Mouse (Mus musculus): Measurements from ENCODE around the gene Acads. TPM values are rescaled to one million over a fixed set of nuclear protein-coding genes. Genes with fewer than 3 reads are reported as not detected.

The Acads gene
- polyA plus RNA-seq, 1 experiment from 2014 or later, result 45.6 TPM

DNA sequence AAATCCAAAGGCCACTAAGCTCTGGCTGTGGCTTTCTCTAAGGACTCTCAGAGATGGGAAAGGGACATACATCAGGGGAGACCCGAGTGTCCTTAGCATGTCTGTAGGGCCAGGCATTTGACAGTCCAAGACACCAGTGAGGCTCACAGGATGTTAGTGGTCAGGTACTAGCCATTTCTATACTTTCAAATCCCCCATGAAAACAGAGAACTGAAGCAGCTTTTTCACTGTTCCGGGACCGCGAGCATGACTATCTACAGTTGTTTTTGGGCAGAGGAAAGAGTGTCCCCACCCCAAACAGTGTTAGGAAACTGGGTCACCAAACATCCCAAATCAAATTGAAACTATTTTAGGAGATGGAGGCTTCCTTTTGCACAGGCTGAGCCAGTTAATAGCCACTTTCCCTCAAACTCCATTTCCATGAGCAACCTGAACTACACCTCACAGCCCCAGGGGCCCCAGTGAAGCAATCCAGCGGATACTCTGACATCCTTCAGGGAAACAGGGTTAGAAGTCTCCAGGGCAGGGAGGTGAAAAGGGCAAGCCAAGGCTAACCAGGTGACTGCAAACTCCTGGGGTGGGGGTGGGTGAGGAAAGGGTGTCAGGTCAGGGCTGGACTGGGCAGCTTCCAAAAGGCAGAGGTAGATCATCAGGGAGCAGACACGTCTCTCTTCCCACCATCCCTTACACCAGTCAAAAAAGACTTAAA lies 14.4 kb upstream of the Acads start:
- no peaks in the 10 kb centered on the region for H3K9me3 ChIP-seq
- H3K27ac ChIP-seq, result no peak overlapping the region
- H3K4me2 ChIP-seq, result peak overlapping the region; percentile 91
- H3K27me3 ChIP-seq, result no peaks in the 10 kb centered on the region
- peak overlapping the region; percentile 89 for H3K4me3 ChIP-seq
- ATAC-seq (ENCODE audit: insufficient number of reproducible peaks, low FRiP score, low TSS enrichment, low read depth), result no peak
- peaks cover 13% of the 10 kb centered on the region for H3K4me1 ChIP-seq
- 52% methylated on average over 6 of the region's 6 CpGs for WGBS
- H3K36me3 ChIP-seq, result peaks cover 21% of the 10 kb centered on the region
- H3K9ac ChIP-seq, result peak overlapping the region; percentile 71

DNA sequence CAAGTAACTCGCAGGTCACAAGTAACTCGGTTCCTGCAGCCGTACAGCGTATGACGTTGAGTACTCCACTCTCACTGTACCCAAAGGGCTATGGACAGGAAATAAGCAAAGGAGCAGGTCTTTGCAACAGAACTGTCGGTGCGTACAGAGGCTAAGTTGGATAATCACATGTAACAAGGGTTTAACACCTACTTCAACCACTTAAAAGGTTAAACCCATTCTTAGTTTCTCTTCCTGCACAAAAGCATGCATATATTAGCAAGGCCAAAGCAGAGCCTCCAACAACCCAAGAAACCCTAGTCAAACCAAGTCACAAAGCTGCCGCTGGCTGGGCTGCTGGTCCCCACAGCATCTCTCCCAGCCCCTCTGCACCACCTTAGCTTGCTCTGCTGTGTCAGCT lies 13.3 kb upstream of the Acads start:
- no peaks in the 10 kb centered on the region for H3K9me3 ChIP-seq
- no peak for ATAC-seq (ENCODE audit: insufficient number of reproducible peaks, low FRiP score, low TSS enrichment, low read depth)
- peaks cover 32% of the 10 kb centered on the region for H3K36me3 ChIP-seq
- no peak overlapping the region for H3K4me3 ChIP-seq
- WGBS, result 86% methylated on average over 8 of the region's 8 CpGs
- peaks cover 13% of the 10 kb centered on the region for H3K4me1 ChIP-seq
- H3K9ac ChIP-seq, result no peak overlapping the region
- H3K4me2 ChIP-seq, result no peak overlapping the region
- no peak overlapping the region for H3K27ac ChIP-seq
- H3K27me3 ChIP-seq, result no peaks in the 10 kb centered on the region

GRCm38 (mm10) chr5:115129328-115129727 lies 10.2 kb upstream of the Acads start:
- H3K4me1 ChIP-seq, result peaks cover 25% of the 10 kb centered on the region
- H3K9ac ChIP-seq, result no peak overlapping the region
- no peak overlapping the region for H3K27ac ChIP-seq
- H3K4me2 ChIP-seq, result no peak overlapping the region
- ATAC-seq (ENCODE audit: insufficient number of reproducible peaks, low FRiP score, low TSS enrichment, low read depth), result no peak
- peaks cover 50% of the 10 kb centered on the region for H3K36me3 ChIP-seq
- H3K27me3 ChIP-seq, result no peaks in the 10 kb centered on the region
- no peaks in the 10 kb centered on the region for H3K9me3 ChIP-seq
- 85% methylated on average over 6 of the region's 6 CpGs for WGBS
- H3K4me3 ChIP-seq, result no peak overlapping the region

- H3K9me3 ChIP-seq, result no peaks in the 10 kb centered on the region
- H3K4me3 ChIP-seq, result no peak overlapping the region
- 90% methylated on average over 22 of the region's 22 CpGs for WGBS
- H3K27ac ChIP-seq, result no peak overlapping the region
- ATAC-seq (ENCODE audit: insufficient number of reproducible peaks, low FRiP score, low TSS enrichment, low read depth), result no peak
- H3K9ac ChIP-seq, result no peak overlapping the region
- no peak overlapping the region for H3K4me2 ChIP-seq
- peaks cover 65% of the 10 kb centered on the region for H3K36me3 ChIP-seq
- no peaks in the 10 kb centered on the region for H3K27me3 ChIP-seq
- H3K4me1 ChIP-seq, result peaks cover 13% of the 10 kb centered on the region
These were observed 8.5 kb upstream of the Acads start for GRCm38 (mm10) chr5:115127421-115128179.

DNA sequence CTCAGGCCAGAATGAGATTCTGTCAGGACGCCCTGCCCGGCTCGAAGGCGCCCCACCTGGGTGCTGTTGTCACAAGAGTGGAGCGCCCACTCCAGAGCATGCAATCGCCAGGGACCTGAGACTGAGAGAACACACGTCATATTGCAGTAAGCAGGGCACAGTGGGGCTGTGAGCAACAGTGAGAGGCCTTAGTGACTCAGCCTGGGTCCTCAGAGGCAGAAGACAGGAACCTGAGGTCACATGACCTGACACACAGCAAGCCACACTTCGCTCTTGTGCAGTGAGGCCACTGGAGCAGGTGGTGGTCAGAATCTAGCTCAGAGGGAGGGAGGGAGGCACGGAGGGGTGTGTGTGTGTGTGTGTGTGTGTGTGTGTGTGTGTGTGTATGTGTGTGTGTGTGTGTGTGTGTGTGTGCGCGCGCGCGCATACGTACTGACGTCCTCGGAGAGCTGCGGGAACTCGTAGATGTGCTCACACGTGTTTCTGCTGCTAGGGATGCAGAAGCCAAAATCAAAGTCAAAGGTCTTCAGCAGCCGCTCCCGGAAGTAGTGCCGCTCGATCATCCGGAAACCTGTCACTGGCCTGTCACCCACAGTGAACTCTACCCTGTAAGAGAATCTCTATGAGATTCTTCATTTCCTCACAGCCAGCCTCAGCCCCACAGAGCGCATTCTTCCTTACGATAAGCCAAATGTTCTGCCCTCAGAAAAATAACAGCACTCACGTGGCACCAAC lies 7.6 kb upstream of the Acads start:
- Histone ChIP-seq H3K4me2 (no peak overlapping the region), H3K27me3 (no peaks in the 10 kb centered on the region), H3K9ac (no peak overlapping the region), H3K36me3 (peaks cover 63% of the 10 kb centered on the region), H3K27ac (no peak overlapping the region), H3K9me3 (no peaks in the 10 kb centered on the region), H3K4me1 (peaks cover 12% of the 10 kb centered on the region; the same call in 1 of the 2 replicates), H3K4me3 (no peak overlapping the region)
- WGBS, result 94% methylated on average over 28 of the region's 28 CpGs
- no peak for ATAC-seq (ENCODE audit: insufficient number of reproducible peaks, low FRiP score, low TSS enrichment, low read depth)

- no peak; the same call in none of the 2 replicates for ATAC-seq (ENCODE audit: insufficient number of reproducible peaks, low FRiP score, low TSS enrichment, low read depth)
These were observed 6.2 kb upstream of the Acads start for GRCm38 (mm10) chr5:115125211-115125871.

DNA sequence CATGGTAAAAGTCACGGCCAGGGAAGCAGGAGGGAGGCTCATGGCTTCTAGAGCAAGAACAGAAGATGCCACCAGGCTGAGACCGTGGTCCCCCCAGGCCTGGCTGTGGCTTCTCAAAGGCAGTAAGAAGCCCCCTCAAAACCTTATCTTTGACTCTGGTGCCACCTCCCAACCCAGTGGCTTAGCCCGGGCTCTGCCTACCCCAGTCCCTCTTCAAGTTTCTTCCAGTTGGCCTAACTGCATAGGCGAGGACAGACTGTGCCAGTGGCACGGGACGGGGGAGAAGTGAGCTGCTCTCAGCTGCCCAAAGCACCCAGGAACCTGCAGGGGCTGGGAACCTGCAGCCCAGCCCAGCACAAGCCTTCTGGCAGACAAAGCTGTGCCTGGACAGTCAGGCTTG lies 5.5 kb upstream of the Acads start:
- no peak overlapping the region for H3K4me2 ChIP-seq
- H3K36me3 ChIP-seq, result peaks cover 55% of the 10 kb centered on the region
- no peak overlapping the region for H3K27ac ChIP-seq
- peaks cover 12% of the 10 kb centered on the region; the same call in 1 of the 2 replicates for H3K4me1 ChIP-seq
- H3K27me3 ChIP-seq, result no peaks in the 10 kb centered on the region
- 94% methylated on average over 6 of the region's 6 CpGs for WGBS
- no peak overlapping the region for H3K4me3 ChIP-seq
- ATAC-seq (ENCODE audit: insufficient number of reproducible peaks, low FRiP score, low TSS enrichment, low read depth), result no peak
- H3K9ac ChIP-seq, result no peak overlapping the region
- H3K9me3 ChIP-seq, result no peaks in the 10 kb centered on the region

More at GRCm38 (mm10) chr5:115125211-115125871, 6.2 kb upstream of the Acads start:
- peaks cover 12% of the 10 kb centered on the region; the same call in 1 of the 2 replicates for H3K4me1 ChIP-seq
- no peak overlapping the region for H3K4me3 ChIP-seq
- H3K27ac ChIP-seq, result no peak overlapping the region
- peaks cover 61% of the 10 kb centered on the region for H3K36me3 ChIP-seq
- no peaks in the 10 kb centered on the region for H3K9me3 ChIP-seq
- H3K9ac ChIP-seq, result no peak overlapping the region
- no peaks in the 10 kb centered on the region for H3K27me3 ChIP-seq
- H3K4me2 ChIP-seq, result no peak overlapping the region
- 23% methylated on average over 24 of the region's 24 CpGs for WGBS

DNA sequence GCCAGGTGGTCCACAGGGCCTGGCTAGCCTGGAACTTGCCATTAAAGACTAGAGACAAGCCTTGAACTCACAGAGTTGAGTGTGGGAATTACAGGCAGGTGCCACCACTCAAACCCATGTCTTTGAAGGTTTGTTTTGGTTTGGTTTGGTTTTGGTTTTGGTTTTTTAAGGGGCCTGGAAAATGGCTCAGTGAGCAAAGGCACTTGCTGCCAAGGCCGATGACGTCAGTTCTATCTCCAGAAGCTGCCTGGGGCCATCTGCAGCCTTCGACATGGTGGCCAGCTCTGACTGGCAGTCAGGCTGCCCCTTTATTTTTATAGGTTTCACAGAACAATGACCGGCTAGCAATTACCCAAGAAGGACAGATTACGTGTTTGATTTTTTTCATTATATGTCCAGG lies 1.8 kb upstream of the Acads start:
- Histone ChIP-seq H3K36me3 (peaks cover 39% of the 10 kb centered on the region), H3K9ac (no peak overlapping the region), H3K27me3 (no peaks in the 10 kb centered on the region), H3K9me3 (no peaks in the 10 kb centered on the region), H3K4me3 (no peak overlapping the region), H3K4me1 (peaks cover 19% of the 10 kb centered on the region), H3K27ac (no peak overlapping the region), H3K4me2 (no peak overlapping the region)
- ATAC-seq (ENCODE audit: insufficient number of reproducible peaks, low FRiP score, low TSS enrichment, low read depth), result no peak
- WGBS, result 56% methylated on average over 5 of the region's 5 CpGs

- Histone ChIP-seq H3K27ac (no peak overlapping the region), H3K9me3 (no peaks in the 10 kb centered on the region), H3K27me3 (no peaks in the 10 kb centered on the region), H3K9ac (no peak overlapping the region), H3K4me2 (no peak overlapping the region), H3K4me1 (peaks cover 7% of the 10 kb centered on the region), H3K4me3 (no peak overlapping the region), H3K36me3 (peaks cover 41% of the 10 kb centered on the region)
- ATAC-seq (ENCODE audit: insufficient number of reproducible peaks, low FRiP score, low TSS enrichment, low read depth), result no peak
- WGBS, result 93% methylated on average over 13 of the region's 13 CpGs
These were observed 1.7 kb downstream of the Acads start for GRCm38 (mm10) chr5:115117467-115117866.

- no peak overlapping the region for H3K4me3 ChIP-seq
- no peak overlapping the region for H3K27ac ChIP-seq
- no peak for ATAC-seq (ENCODE audit: insufficient number of reproducible peaks, low FRiP score, low TSS enrichment, low read depth)
- no peaks in the 10 kb centered on the region for H3K9me3 ChIP-seq
- no peaks in the 10 kb centered on the region for H3K27me3 ChIP-seq
- H3K9ac ChIP-seq, result no peak overlapping the region
- WGBS, result 90% methylated on average over 3 of the region's 3 CpGs
- H3K36me3 ChIP-seq, result peaks cover 51% of the 10 kb centered on the region
- no peak overlapping the region for H3K4me2 ChIP-seq
- peaks cover 7% of the 10 kb centered on the region for H3K4me1 ChIP-seq
These were observed 2.7 kb downstream of the Acads start for GRCm38 (mm10) chr5:115116426-115116825.

GRCm38 (mm10) chr5:115114501-115114900 lies 4.6 kb downstream of the Acads start:
- Histone ChIP-seq H3K36me3 (peaks cover 68% of the 10 kb centered on the region), H3K27me3 (no peaks in the 10 kb centered on the region), H3K9ac (no peak overlapping the region), H3K4me1 (peaks cover 7% of the 10 kb centered on the region), H3K4me2 (no peak overlapping the region), H3K4me3 (no peak overlapping the region), H3K9me3 (no peaks in the 10 kb centered on the region), H3K27ac (no peak overlapping the region)
- no peak for ATAC-seq (ENCODE audit: insufficient number of reproducible peaks, low FRiP score, low TSS enrichment, low read depth)
- WGBS, result 94% methylated on average over 8 of the region's 8 CpGs

All from limb, embryonic 15.5 days (tissue).